ENCODE assay signal across 25 mouse cellular contexts in genomic region chr12:13921066-13921465, GRCm38 (mm10).
DNase-seq lines count a peak whose midpoint lies in the region; ATAC-seq and TF ChIP-seq lines count a peak whose summit lies in the region.
"Had no signal": no experiment of that assay in that cellular context is flagged by ENCODE, and none has a peak within 500 bp of the region (broad histone marks: within the 10 kb centered on the region; RNA-seq: fewer than 3 reads in every experiment).

No protein-coding gene starts in this region.

- H3K27ac ChIP-seq in lung, postnatal 0 days (ENCODE audit: low read length) = no peak overlapping the region
- H3K27ac ChIP-seq: embryonic facial prominence, embryonic 13.5 days; embryonic facial prominence, embryonic 15.5 days; forebrain, embryonic 13.5 days; forebrain, embryonic 15.5 days had no signal

- H3K4me2 ChIP-seq in lung, postnatal 0 days (replicated peaks; ENCODE audit: low read depth, low read length) = no peak overlapping the region
- H3K4me2 ChIP-seq: embryonic facial prominence, embryonic 13.5 days; embryonic facial prominence, embryonic 15.5 days; forebrain, embryonic 13.5 days; forebrain, embryonic 15.5 days had no signal

- TF ChIP-seq EP300 in lung, postnatal 0 days (IDR thresholded peaks at IDR 0.05) = no peak

- no peak overlapping the region for H3K4me3 ChIP-seq in lung, postnatal 0 days (ENCODE audit: low read depth, low read length)
- H3K4me3 ChIP-seq: embryonic facial prominence, embryonic 13.5 days; embryonic facial prominence, embryonic 15.5 days; erythroblast, embryonic 14.5 days; forebrain, embryonic 13.5 days; forebrain, embryonic 15.5 days had no signal

- H3K9ac ChIP-seq in lung, postnatal 0 days (replicated peaks; ENCODE audit: low read depth) = no peak overlapping the region
- H3K9ac ChIP-seq: embryonic facial prominence, embryonic 13.5 days; embryonic facial prominence, embryonic 15.5 days; forebrain, embryonic 13.5 days; forebrain, embryonic 15.5 days; forebrain, postnatal 0 days had no signal

- ATAC-seq in lung, postnatal 0 days = no peak
- ATAC-seq: activated CD4-positive, CD25-positive, alpha-beta regulatory T cell, adult 4 months; CD4-positive, CD25-positive, alpha-beta regulatory T cell, adult 4 months; forebrain, embryonic 13.5 days; forebrain, embryonic 15.5 days; forebrain, postnatal 0 days; Patski had no signal

- H3K27me3 ChIP-seq in lung, postnatal 0 days (replicated peaks; ENCODE audit: insufficient read depth, low read length) = no peaks in the 10 kb centered on the region
- H3K27me3 ChIP-seq: CH12.LX; embryonic facial prominence, embryonic 13.5 days; embryonic facial prominence, embryonic 15.5 days; forebrain, embryonic 13.5 days; forebrain, embryonic 15.5 days; Patski had no signal

- no peaks in the 10 kb centered on the region for H3K9me3 ChIP-seq in lung, postnatal 0 days (ENCODE audit: low read length)
- H3K9me3 ChIP-seq: embryonic facial prominence, embryonic 13.5 days; embryonic facial prominence, embryonic 15.5 days; forebrain, embryonic 13.5 days; forebrain, embryonic 15.5 days; G1E had no signal

- peak; percentile 6 for DNase-seq in lung, postnatal 0 days (ENCODE audit: low spot score)
- DNase-seq in lung, postnatal 25 days (ENCODE audit: low spot score) = no peak
- peak; percentile 42 for DNase-seq in fat pad, adult 2 months (ENCODE audit: extremely low read depth, low read depth, low spot score)
- no peak for DNase-seq in kidney, postnatal 14 days
- no peak for DNase-seq in heart, postnatal 4 days
- DNase-seq: adrenal gland, postnatal 10 days; adrenal gland, postnatal 36 days; B cell, adult 2 months; cerebellum, adult 11-12 months; cerebellum, adult 2 months; cerebellum, adult 9-10 months; cerebellum, postnatal 10 days; cerebellum, postnatal 36 days; embryo, embryonic 11 days; forebrain, postnatal 0 days had no signal

- H3K36me3 ChIP-seq in lung, postnatal 0 days (ENCODE audit: insufficient read depth, low read length) = no peaks in the 10 kb centered on the region
- H3K36me3 ChIP-seq: embryonic facial prominence, embryonic 13.5 days; embryonic facial prominence, embryonic 15.5 days; forebrain, embryonic 15.5 days; G1E had no signal

- WGBS in lung, postnatal 0 days = 52% methylated on average over 1 of the region's 1 CpGs

- TF ChIP-seq CTCF in lung, postnatal 0 days (IDR thresholded peaks at IDR 0.05) = no peak

- H3K4me1 ChIP-seq in lung, postnatal 0 days (ENCODE audit: insufficient read depth, low read depth, low read length) = no peaks in the 10 kb centered on the region
- H3K4me1 ChIP-seq: embryonic facial prominence, embryonic 13.5 days; embryonic facial prominence, embryonic 15.5 days; forebrain, embryonic 13.5 days; forebrain, embryonic 15.5 days had no signal

Comparison
In these comparisons a context has a peak if more than half of its experiments do, and no peak if none do; other contexts are left out.
1. DNase-seq: peak in lung, postnatal 0 days (single experiment) and fat pad, adult 2 months (single experiment); none in lung, postnatal 25 days (single experiment), kidney, postnatal 14 days (single experiment) and heart, postnatal 4 days (single experiment).